Mouse (Mus musculus): ENCODE measurements at regions not wholly inside any gene's neighbourhood (a gene's known extent, or its start where the extent isn't known, plus 50 kb on each side); places are given as distances from the start of the nearest gene placed in this dataset.

GRCm38 (mm10) chr3:39370926-39371325 lies 484.2 kb downstream of the Fat4 start:
- DNase-seq (ENCODE audit: low read depth, low spot score): peak; percentile 3

- DNase-seq (ENCODE audit: low read depth, low spot score): no peak
Measured at GRCm38 (mm10) chr3:39372426-39372950, 485.7 kb downstream of the Fat4 start.

- DNase-seq (ENCODE audit: low read depth, low spot score): no peak
Measured at GRCm38 (mm10) chr3:39375465-39375864, 488.7 kb downstream of the Fat4 start.

- no peak for DNase-seq (ENCODE audit: low read depth, low spot score)
Measured at GRCm38 (mm10) chr3:39388491-39388890, 501.8 kb downstream of the Fat4 start.

GRCm38 (mm10) chr3:39390442-39390841 lies 503.7 kb downstream of the Fat4 start:
- no peak for DNase-seq (ENCODE audit: low read depth, low spot score)

- DNase-seq (ENCODE audit: low read depth, low spot score): no peak
Measured at GRCm38 (mm10) chr3:39392053-39392452, 505.3 kb downstream of the Fat4 start.

- no peak for DNase-seq (ENCODE audit: low read depth, low spot score)
Measured at GRCm38 (mm10) chr3:39396672-39397071, 509.9 kb downstream of the Fat4 start.

- DNase-seq (ENCODE audit: low read depth, low spot score): no peak
Measured at GRCm38 (mm10) chr3:39397255-39397654, 510.5 kb downstream of the Fat4 start.

- DNase-seq (ENCODE audit: low read depth, low spot score): no peak
Measured at GRCm38 (mm10) chr3:39397677-39398076, 510.9 kb downstream of the Fat4 start.

GRCm38 (mm10) chr3:39424778-39425642 lies 538.3 kb downstream of the Fat4 start:
- DNase-seq (ENCODE audit: low read depth, low spot score): no peak

- DNase-seq (ENCODE audit: low read depth, low spot score): no peak
Measured at GRCm38 (mm10) chr3:39425643-39426016, 538.9 kb downstream of the Fat4 start.

GRCm38 (mm10) chr3:39443328-39443727 lies 556.6 kb downstream of the Fat4 start:
- no peak for DNase-seq (ENCODE audit: low read depth, low spot score)

- no peak for DNase-seq (ENCODE audit: low read depth, low spot score)
Measured at GRCm38 (mm10) chr3:39455650-39456049, 568.9 kb downstream of the Fat4 start.

GRCm38 (mm10) chr3:39460183-39460888 lies 573.6 kb downstream of the Fat4 start:
- no peak for DNase-seq (ENCODE audit: low read depth, low spot score)

GRCm38 (mm10) chr3:39461561-39461960 lies 574.8 kb downstream of the Fat4 start:
- DNase-seq (ENCODE audit: low read depth, low spot score): peak; percentile 3

- no peak for DNase-seq (ENCODE audit: low read depth, low spot score)
Measured at GRCm38 (mm10) chr3:39465811-39466210, 579.1 kb downstream of the Fat4 start.

- no peak for DNase-seq (ENCODE audit: low read depth, low spot score)
Measured at GRCm38 (mm10) chr3:39489392-39489791, 602.7 kb downstream of the Fat4 start.

- DNase-seq (ENCODE audit: low read depth, low spot score): no peak
Measured at GRCm38 (mm10) chr3:39494363-39494762, 607.6 kb downstream of the Fat4 start.

- no peak for DNase-seq (ENCODE audit: low read depth, low spot score)
Measured at GRCm38 (mm10) chr3:39528087-39528486, 641.3 kb downstream of the Fat4 start.

- no peak for DNase-seq (ENCODE audit: low read depth, low spot score)
Measured at GRCm38 (mm10) chr3:39537515-39537914, 650.8 kb downstream of the Fat4 start.

GRCm38 (mm10) chr3:39540530-39541118 lies 653.9 kb downstream of the Fat4 start:
- no peak for DNase-seq (ENCODE audit: low read depth, low spot score)

- no peak for DNase-seq (ENCODE audit: low read depth, low spot score)
Measured at GRCm38 (mm10) chr3:39559460-39560041, 672.8 kb downstream of the Fat4 start.
